Mouse (Mus musculus) olfactory bulb, adult 2 months (tissue): ENCODE data around the gene Abca13.

ENCODE experiments used
- CTCF ChIP-seq: fragments of 200-500 bp; IDR thresholded peaks from 2 replicates; pipeline ENCODE4 v1.5.1; 2012; ENCODE audit warnings: low read depth, mild to moderate bottlenecking, low read length, moderate library complexity; ENCODE audit not compliant: insufficient read depth
- POLR2A ChIP-seq: fragments of 200-500 bp; IDR thresholded peaks from 2 replicates; pipeline ENCODE4 v1.6.1; 2012; ENCODE audit warnings: mild to moderate bottlenecking, low read depth, low read length, moderate library complexity; ENCODE audit not compliant: insufficient read depth

GRCm38 (mm10) chr11:9624753-9625152, 433.0 kb downstream of the Abca13 start:
- no peak for TF ChIP-seq CTCF
- no peak for TF ChIP-seq POLR2A
